Mouse (Mus musculus) megakaryocyte-erythroid progenitor cell, adult 5-6 weeks (primary cell): ENCODE measurements at regions not wholly inside any gene's neighbourhood (a gene's known extent, or its start where the extent isn't known, plus 50 kb on each side); places are given as distances from the start of the nearest gene placed in this dataset.

Source experiments
- ATAC-seq: replicated peaks from 2 replicates; pipeline ENCODE4 v1.8.0; 2016; ENCODE audit warnings: mild to moderate bottlenecking, inconsistent platforms; ENCODE audit not compliant: severe bottlenecking, poor library complexity, low FRiP score, low TSS enrichment

DNA sequence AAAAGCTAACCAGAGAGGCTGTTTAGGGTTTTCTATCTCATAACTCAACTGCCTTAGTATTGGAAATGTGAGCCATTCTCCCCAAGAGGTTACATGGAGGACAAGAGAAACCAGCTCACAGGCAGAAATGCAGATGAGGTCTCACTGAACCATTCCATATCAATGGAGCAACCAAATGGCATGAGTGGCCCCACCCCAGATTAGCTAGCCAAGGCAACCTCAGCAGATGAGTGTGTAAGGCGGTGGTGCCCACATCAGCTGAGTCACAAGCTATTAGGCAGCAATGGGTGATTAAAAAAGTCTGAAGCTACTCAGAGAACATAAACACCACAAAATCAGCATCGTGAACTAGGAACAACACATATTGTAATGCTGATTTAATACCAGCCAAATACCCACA is 133.2 kb downstream of the Lpin1 start:
- ATAC-seq, result no peak

DNA sequence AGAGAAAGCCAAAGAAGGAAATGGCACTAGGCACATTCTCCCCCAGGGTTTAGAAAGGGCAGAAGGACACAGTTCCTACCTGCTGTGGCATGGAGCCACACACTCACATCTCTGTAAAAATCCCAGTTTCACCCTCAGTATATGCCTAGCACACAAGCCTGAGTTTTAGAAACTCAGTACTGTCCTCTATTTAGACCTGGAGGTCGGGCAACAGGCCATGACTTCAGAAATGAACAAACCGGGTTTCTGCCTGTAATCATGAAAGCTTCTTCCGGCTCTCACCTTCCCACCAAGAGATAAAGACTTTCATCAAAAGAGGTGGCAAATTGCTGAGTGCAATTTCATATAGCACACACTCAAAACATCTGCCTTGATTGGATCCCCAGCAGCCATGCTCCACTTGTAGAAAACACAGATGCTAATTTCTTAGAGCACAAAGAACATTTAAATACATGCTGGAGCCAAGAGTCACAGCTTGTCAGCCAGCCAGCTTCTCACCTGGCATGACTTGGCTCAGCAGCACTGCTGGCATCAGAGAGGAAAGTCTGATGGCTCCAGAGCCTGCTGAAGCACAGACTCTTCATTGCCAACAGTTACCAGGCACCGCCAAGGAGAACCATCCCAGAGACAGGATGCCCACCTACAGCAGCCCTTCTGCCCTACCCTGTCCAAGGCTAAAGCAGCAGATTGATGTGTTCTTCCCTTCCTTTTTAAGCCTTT is 136.2 kb downstream of the Lpin1 start:
- no peak for ATAC-seq

DNA sequence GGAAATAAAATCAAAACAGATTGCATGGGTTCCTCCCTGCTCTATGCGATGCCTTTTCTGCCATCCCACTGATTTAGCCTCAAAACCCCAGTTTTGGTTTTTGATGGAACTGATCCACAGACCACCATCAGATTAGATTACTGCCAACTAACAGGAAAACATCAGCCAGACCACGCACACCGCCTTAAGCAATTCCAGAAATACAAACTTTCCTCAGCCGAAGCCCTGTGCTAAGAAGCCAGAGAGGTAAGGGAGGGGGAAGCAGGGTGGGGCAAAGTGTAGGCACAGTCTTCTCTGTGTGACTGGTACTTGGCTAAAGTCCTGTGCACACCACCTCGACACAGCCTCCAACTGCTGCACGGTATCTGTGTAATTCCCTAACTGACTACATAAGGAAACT is 153.3 kb downstream of the Lpin1 start:
- ATAC-seq, result no peak

DNA sequence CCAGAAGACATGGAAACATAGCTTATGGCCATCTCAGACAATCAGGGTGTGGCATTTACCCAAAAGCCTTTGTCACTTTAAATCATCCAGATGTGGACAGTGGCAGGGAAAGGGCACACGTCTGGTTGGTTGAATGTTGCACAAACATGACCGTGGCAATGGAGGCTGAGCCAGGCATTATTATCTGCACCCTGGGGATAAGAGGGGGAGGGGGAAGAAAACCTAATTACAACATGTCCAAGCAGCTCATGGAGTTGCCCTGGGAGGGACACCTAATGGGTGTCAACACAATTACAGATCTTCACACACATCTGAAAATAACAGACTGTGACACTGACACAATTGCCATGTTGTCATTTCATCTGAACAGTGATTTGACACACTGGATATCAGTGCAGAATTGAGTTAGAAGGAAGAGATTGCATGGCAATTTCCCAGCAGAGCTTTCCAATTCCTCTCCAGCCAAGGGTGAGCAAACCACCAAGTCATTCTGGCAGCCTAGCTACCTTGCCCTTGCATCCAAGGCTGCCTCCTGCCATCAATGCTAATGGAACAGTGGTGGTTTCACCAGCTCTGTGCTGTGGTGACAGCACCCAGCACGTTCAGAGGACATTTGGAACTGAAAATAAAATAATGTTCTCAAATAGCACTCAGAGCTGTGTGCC is 159.9 kb downstream of the Lpin1 start:
- ATAC-seq, result no peak

DNA sequence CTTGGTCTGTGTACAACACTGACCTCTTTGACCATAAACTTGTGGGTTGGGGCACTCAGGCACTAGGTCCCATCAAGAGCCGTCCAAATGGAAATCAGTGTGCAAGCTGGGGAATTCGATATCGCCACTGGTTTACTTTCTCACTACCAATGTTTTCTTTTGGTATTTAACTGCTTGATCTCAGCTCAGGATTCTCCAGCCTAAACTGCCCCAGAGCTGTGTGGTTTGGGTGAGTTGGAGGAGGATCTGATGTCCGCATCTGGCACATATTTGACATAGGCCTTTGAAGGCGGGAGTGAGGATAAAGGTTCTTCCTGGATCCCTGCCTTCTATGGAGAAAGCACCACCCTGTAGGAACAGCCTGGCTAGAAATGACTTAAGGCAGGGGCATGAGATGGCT is 172.0 kb downstream of the Lpin1 start:
- no peak for ATAC-seq

DNA sequence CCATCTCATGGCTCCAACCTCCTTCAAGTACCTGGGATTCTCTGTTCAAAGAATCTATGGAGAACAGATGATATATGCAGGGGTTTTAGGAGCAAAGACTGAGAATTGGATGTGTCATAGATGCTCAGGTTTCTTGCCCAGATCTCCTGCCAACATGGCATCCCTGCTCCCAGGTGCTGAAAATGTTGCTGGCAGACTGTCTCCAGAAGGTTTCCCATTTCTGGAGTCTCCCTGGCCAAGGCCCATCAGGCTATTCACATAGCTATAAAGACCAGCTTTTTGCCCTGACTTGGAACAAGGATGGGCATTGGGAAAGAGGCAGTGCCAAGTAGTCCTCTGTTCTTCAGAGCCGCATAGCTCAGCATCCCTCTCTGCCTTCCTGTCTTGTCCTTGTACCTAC is 173.8 kb downstream of the Lpin1 start:
- no peak for ATAC-seq

DNA sequence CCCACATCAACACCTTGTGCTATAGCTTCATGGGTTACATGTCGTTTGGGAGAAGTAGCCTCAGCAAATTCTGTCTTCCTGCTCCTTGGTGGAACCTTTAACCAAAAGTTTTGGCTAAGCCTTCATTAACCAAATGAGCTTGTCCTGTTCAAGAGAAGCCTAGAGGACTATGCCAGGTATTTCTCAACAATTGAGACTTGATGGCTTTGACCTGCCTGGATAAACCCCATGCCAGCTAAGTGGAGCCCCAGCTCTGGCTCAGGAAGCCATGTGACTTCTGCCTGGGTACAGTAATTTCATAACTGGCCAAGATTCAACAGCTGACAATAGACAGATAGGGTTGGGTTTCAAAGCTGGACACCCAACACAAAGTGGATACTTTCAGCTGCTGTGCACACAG is 174.5 kb downstream of the Lpin1 start:
- no peak for ATAC-seq

DNA sequence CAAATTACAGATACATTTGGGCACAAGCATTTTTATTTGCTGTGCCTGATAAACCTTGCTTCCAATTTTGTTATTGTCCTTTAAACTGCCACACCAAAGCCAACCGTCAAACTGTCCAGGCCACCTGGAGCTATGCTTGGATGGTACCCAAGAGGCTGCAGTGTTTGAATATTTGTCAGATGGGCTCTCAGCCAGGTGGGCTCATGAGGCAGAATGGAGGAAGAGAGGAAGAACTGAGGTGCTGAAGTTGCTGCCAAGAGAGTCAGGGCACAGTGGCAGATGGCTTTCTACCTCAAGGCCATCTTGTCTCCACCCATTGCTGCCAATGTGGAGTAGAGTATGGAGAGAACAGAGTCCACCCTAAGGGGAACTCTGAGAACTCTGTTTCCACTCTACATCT is 176.0 kb downstream of the Lpin1 start:
- ATAC-seq, result no peak

DNA sequence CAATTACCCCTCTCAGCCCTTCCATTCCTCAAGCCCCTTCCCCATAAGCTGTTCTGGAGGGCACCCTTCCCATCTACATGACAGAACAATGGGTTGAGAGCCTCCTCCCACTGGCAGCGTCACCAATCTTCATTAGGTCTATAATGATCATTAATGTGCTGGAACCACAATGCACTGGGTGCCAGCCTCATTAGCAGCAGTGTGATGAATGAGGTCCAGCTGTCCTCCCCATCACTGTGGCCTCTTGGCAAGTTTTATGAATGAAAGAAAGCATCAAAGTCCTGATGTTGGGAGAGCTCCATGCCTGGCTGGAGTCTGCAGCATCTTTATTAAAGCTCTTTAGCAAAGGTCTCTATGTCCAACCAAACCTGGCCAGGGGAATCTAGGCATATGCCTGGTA is 176.5 kb downstream of the Lpin1 start:
- ATAC-seq, result no peak

DNA sequence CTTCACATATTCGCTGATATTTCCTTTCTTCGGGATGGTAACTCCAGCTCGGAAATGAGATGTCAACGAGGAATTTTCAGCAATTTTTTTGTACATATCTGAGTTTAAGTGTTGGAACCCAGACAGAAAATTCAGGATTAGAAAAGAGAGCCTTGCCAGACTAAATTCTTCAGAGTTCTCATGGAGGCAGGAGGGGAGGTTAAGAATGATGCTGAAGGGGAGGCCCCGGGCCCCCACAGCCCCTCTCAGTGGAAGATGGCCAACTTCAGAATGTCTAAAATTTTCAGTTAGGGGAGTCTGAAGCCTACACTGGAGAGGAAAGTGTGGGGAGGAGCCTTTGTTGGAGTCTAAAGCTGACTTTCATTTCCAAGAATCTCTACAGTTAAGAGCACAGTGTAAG is 184.8 kb downstream of the Lpin1 start:
- no peak for ATAC-seq

DNA sequence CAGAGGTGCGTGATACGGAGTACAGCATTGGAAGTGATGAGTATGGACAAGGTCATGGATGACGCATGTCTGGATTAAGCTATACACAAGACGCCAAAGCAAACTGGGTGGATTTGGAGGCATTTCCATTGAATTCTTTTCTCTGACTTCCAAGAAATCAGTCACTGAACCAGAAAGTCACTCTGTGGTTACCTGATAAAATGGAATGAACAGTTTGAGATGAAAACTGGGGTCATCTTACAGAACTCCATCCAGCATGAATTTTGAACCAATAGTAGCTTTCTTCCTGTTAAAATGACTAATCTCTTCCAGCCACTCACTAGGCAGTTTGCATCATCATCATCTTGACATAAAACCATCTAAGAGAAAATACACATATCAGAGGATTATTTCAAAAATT is 186.2 kb downstream of the Lpin1 start:
- no peak for ATAC-seq

DNA sequence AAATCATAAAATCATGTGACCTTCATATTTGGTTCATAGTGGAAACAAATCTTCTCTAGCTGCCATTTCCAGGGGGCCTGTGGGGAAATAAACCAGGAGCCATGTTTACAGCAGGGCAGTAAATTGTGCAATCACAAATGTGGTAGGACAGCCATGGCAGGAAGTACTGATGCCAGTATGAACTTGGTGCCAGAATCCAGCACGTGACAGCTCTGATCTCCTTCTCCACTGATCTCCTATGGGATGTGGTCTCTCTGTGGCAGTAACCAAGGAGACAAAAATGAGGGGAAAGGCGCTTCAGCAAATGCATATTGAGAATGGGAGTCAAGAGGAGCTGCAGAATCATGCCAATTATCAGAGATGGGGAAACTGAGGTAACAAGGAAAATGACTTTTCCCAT is 215.0 kb downstream of the Lpin1 start:
- ATAC-seq, result no peak

DNA sequence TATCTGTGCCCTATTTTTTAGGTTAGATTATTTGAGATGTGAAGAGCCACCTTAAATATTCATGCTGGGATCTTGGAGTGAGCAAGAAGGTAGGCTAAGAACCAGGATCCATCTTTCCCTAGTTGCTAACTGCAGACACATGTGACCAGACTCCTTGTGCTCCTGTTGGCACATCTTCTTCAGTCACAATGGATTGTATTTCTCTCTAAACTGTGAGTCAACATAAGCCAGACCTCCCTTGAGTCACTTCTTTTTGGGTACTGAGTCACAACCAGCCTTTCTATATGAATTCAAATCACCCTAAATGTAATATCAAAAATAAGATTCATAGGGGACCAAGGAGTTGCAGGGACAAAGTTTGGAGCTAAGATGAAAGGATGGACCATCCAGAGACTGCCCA is 217.9 kb downstream of the Lpin1 start:
- ATAC-seq, result no peak

DNA sequence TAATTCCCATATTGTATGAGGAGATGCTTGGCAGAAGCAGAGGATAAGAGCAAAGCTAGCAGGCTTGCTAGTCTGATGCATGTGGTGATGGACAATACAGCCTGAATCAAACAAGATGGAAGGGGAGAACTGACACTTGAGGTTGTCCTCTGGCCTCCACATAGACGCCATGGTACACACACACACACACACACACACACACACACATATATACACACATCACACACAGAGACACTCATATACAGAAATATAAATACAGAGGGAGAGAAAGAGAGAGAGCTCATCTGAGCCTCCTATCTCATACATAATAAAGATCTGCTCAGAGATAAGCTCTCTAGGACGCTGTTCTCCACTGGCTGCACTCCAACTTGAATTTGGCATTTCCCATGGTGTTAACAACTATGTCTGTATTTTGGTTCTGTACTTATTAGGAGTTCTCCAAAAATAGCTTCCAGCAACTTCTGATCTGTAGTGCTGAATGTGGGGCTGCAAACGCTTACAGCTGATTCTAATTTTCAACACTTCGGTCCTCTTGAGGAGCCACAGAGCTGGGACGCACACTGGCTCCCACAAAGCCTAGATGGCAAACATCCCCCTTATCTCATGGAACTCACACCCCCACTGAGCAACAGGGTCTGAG is 219.0 kb downstream of the Lpin1 start:
- no peak for ATAC-seq

DNA sequence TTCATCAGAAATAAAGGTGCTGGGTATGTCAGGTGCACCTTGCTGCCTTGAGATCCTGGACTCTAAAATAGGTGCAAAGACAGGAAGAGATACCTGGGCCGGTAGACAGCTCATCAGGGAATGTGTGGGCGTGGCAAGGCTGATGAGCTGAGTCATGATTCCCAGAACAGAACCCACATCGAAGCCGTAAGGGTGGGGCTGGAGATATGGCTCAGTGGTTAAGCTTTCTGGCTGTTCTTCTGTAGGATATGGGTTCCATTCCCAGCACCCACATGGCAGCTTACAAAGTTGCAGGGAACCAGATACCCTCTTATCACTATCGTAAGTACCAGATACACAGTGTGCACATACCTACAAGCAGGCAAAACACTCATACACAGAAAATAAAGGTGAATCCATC is 219.6 kb downstream of the Lpin1 start:
- ATAC-seq, result no peak

DNA sequence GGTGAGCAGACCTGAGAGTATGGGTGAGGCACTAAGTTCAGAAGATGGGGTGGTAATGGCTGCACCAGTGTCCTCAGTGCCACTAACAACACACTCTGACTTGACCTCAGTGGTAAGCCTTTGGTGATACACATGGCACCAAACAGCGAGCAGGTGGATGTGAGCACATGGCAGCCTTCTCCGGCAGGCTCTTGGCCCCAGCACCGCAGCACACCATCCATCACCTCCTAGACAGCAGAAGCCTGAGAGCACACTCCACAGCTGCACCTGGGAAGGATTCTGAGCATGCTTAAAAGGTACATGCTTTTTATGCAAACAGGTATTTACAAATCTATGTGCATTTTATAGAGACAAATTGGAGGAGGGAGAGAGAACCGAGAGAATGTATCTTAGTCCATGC is 223.7 kb downstream of the Lpin1 start:
- no peak for ATAC-seq

DNA sequence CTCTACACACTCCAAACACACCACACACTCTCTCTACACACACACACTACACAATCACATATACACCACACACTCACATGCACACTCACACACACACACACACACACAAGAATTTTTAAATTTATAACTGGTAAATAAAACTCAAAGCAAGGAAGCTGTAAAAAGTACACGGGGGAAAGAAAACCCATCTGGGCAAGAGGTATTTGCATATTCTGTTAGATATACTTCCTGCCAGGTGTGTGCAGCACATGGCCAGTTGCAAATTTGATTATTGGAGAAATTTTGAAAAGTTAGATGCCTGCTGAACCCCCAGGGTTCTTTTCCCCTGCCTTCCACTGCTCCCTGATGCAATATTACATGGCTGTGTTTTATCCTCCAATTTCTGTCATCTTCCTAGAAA is 226.4 kb downstream of the Lpin1 start:
- ATAC-seq, result no peak

DNA sequence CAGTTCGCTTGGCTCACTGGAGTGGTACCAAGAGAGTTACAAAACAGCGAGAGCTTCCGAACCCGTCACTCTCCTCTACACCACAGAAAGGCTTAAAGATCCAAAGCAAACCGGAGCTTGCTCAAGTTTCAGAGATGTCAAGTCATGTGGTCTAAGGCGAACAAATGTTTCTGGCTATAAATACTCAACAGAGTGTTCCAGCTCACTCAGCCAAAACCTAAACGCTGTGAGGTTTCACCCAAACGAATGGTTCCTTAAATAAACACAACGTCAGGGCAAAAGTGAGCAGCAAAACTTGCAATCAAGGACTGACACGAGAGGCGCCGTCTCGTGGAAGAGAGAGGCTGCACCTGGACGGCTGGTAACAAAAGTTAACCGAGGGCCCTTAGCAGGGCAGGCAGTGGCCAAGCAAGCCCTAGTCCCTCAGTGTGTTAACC is 227.2 kb downstream of the Lpin1 start:
- ATAC-seq, result no peak

DNA sequence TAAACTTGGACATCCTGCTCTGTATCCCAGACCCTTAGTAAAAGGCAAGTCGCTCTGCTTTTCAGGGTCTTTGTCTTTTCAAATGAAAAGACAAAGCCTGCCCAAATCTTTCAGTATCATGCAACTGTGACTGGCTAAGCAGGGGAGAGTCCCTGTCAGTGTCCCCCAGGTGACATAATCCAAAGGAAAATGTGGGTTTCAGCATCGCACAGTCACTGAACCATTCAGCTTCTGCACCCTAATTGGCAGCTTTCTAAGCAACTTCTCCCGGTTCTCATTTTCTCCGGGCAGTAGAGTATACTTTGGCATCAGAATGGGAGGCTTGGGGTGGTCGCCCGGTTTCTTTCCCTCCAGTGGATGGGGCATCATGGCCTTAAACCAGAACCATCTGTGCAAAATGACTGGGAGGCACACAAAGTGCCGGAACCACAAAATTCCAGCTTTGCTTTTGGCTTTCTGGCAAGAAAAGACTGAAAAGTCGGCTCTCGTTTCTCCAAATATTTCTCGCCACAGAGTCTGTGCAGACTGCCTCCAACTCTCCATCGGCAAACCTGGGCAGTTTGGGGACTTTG is 228.3 kb downstream of the Lpin1 start:
- no peak for ATAC-seq

DNA sequence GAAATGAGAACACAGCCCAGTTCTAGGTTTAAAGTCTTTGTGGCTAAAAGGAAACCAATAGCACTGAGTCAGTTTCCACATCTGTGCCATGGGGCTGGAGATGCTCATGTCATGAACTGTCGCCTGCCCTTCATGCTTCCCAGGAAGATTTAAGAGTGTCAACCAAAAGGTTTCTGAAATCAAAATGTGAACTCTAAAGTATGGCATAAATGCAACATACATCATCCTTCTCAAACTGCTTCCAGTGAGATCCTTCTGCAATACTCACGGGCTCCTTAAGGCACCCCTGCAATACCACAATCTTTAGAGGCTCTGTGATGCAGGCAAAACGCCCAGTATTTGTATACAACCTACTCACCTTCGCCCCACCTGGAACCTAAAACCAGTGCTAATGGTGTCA is 229.7 kb downstream of the Lpin1 start:
- no peak for ATAC-seq

DNA sequence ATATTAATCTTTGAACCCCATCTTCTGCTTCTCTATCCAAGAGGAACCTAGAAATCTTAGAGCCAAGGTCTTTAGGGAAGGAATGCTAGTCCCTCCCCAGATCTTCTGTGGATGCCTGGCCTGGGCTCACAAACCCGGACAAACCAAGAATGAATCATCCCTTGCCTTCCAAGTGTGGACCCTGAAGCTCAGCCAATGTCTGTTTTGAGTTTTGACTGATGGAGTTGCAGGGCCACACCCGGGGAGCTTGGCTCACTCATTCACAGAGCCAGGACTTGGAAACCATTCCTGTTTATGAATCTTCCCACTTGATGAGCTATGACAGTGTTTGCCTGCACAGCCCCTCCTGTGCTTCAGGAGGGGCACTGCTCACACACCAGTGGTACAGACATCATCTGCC is 230.4 kb downstream of the Lpin1 start:
- ATAC-seq, result no peak
